Mouse (Mus musculus) embryo, embryonic 10 days (tissue): Measurements from ENCODE around the gene Jak2.

Experiments used
- DNase-seq: peaks from one replicate; pipeline ENCODE4 v3.0.0-alpha.2; 2015; ENCODE audit warnings: low spot score

Gene Jak2

GRCm38 (mm10) chr19:29251191-29251957, at the start of gene Jak2:
Gene Jak2, plus strand, starts transcription at chr19:29251828.
- peak; percentile 95 for DNase-seq

- peak; percentile 10 for DNase-seq
Measured at GRCm38 (mm10) chr19:29203337-29203736, 48.3 kb upstream of the Jak2 start.

GRCm38 (mm10) chr19:29204583-29204982, 47.0 kb upstream of the Jak2 start:
- DNase-seq: no peak

- no peak for DNase-seq
Measured at GRCm38 (mm10) chr19:29205267-29205666, 46.4 kb upstream of the Jak2 start.

GRCm38 (mm10) chr19:29209898-29210297, 41.7 kb upstream of the Jak2 start:
- DNase-seq: no peak

- no peak for DNase-seq
Measured at GRCm38 (mm10) chr19:29210319-29210718, 41.3 kb upstream of the Jak2 start.

- no peak for DNase-seq
Measured at GRCm38 (mm10) chr19:29215811-29216509, 35.7 kb upstream of the Jak2 start.

- DNase-seq: no peak
Measured at GRCm38 (mm10) chr19:29221867-29222266, 29.8 kb upstream of the Jak2 start.

- DNase-seq: no peak
Measured at GRCm38 (mm10) chr19:29224968-29225367, 26.7 kb upstream of the Jak2 start.

- DNase-seq: no peak
Measured at GRCm38 (mm10) chr19:29226996-29227395, 24.6 kb upstream of the Jak2 start.

GRCm38 (mm10) chr19:29227941-29228590, 23.6 kb upstream of the Jak2 start:
- no peak for DNase-seq

- DNase-seq: no peak
Measured at GRCm38 (mm10) chr19:29228989-29229388, 22.6 kb upstream of the Jak2 start.

GRCm38 (mm10) chr19:29232738-29233137, 18.9 kb upstream of the Jak2 start:
- no peak for DNase-seq

GRCm38 (mm10) chr19:29236658-29237385, 14.8 kb upstream of the Jak2 start:
- no peak for DNase-seq

- no peak for DNase-seq
Measured at GRCm38 (mm10) chr19:29238171-29238570, 13.5 kb upstream of the Jak2 start.

GRCm38 (mm10) chr19:29239513-29240235, 12.0 kb upstream of the Jak2 start:
- no peak for DNase-seq

- no peak for DNase-seq
Measured at GRCm38 (mm10) chr19:29240676-29241075, 11.0 kb upstream of the Jak2 start.

- DNase-seq: no peak
Measured at GRCm38 (mm10) chr19:29241581-29241980, 10.0 kb upstream of the Jak2 start.

GRCm38 (mm10) chr19:29249933-29250332, 1.7 kb upstream of the Jak2 start:
- DNase-seq: no peak

GRCm38 (mm10) chr19:29251958-29252801, 552 bp downstream of the Jak2 start:
- peak; percentile 51 for DNase-seq
